Mouse (Mus musculus): ENCODE results near the gene Daam1. TPM values are rescaled to one million over a fixed set of nuclear protein-coding genes. Genes with fewer than 3 reads are reported as not detected.

Gene Daam1
- polyA plus RNA-seq, 1 experiment from 2014 or later: 19.9 TPM

DNA sequence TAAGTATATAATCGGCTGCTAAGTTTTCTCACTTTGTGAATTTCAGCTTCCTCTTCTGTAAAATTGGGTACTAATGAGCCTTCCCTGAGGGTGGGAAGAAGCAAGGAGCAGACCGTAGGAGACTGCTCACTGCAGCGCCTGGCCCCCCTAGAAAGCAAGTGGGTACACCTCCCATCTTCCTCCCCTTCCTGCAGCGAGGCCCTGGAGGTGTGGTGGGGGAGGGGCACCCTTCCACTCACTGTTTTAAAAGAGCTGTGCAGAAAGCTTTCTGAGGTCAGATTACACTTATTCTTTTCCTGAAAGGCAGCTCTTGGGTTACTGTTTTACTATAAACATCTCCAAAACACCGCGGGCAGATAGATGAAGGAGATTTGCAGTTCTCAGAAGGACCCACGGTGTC lies 34.4 kb upstream of the Daam1 start:
- 16% methylated on average over 7 of the region's 7 CpGs for WGBS
- no peak overlapping the region for H3K4me2 ChIP-seq
- no peak overlapping the region for H3K27ac ChIP-seq (ENCODE audit: low read depth, low read length)
- DNase-seq (ENCODE audit: low spot score, missing footprints) (no peak), ATAC-seq (ENCODE audit: low FRiP score) (no peak)
- H3K9ac ChIP-seq (ENCODE audit: low read length): no peak overlapping the region
- no peaks in the 10 kb centered on the region for H3K36me3 ChIP-seq (ENCODE audit: control insufficient read depth, insufficient read depth, low read length)
- H3K27me3 ChIP-seq (ENCODE audit: control insufficient read depth, insufficient read depth, low read length): no peaks in the 10 kb centered on the region
- H3K4me1 ChIP-seq (ENCODE audit: control insufficient read depth, insufficient read depth, low read length): no peaks in the 10 kb centered on the region
- no peak overlapping the region for H3K4me3 ChIP-seq (ENCODE audit: low read depth, low read length)
- H3K9me3 ChIP-seq (ENCODE audit: control insufficient read depth, low read length): no peaks in the 10 kb centered on the region

DNA sequence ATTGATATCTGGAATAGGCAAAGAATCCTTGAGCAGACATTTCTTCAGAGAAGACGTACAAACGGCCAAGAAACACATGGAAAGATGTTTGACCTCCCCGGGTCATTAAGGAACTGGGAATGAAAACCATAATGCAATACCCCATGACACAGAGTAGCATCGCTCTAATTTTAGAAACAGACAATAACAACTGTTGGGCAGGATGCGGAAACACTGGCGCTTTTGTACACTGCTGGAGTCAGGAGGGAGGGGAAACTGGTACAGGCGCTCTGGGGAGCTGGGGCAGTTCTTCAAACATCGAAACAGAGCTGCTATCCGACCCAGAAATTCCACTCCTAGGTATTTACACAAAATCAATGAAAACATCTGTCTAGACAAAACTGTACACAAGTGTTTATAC lies 23.6 kb upstream of the Daam1 start:
- Histone ChIP-seq H3K9me3 (ENCODE audit: control insufficient read depth, low read length) (no peaks in the 10 kb centered on the region), H3K4me2 (no peak overlapping the region), H3K36me3 (ENCODE audit: control insufficient read depth, insufficient read depth, low read length) (no peaks in the 10 kb centered on the region), H3K27me3 (ENCODE audit: control insufficient read depth, insufficient read depth, low read length) (no peaks in the 10 kb centered on the region), H3K9ac (ENCODE audit: low read length) (no peak overlapping the region), H3K4me1 (ENCODE audit: control insufficient read depth, insufficient read depth, low read length) (no peaks in the 10 kb centered on the region), H3K27ac (ENCODE audit: low read depth, low read length) (no peak overlapping the region), H3K4me3 (ENCODE audit: low read depth, low read length) (no peak overlapping the region)
- 81% methylated on average over 9 of the region's 9 CpGs for WGBS
- DNase-seq (ENCODE audit: low spot score, missing footprints) (no peak), ATAC-seq (ENCODE audit: low FRiP score) (no peak)

DNA sequence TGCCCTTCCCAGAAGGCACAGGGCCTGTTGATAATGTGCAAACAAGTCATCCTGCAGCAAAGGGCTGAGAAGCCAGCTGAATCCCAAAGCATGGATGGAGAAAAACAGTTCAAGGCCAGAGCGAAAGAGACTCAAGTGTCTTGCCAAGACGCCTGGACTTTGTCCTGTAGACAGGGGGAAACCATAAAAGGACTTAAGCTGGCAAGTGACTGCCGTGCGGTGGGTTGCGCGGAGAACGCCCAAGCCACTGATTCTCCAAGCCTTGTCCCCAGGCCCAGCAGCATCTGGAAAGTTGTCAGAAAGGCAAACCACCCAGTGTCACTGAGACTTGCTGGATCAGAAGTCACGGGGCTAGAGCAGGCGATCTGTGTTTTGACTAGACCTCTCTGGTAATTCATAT lies 22.2 kb upstream of the Daam1 start:
- Histone ChIP-seq H3K27ac (ENCODE audit: low read depth, low read length) (no peak overlapping the region), H3K4me3 (ENCODE audit: low read depth, low read length) (no peak overlapping the region), H3K9ac (ENCODE audit: low read length) (no peak overlapping the region), H3K4me1 (ENCODE audit: control insufficient read depth, insufficient read depth, low read length) (no peaks in the 10 kb centered on the region), H3K27me3 (ENCODE audit: control insufficient read depth, insufficient read depth, low read length) (no peaks in the 10 kb centered on the region), H3K4me2 (no peak overlapping the region), H3K36me3 (ENCODE audit: control insufficient read depth, insufficient read depth, low read length) (no peaks in the 10 kb centered on the region), H3K9me3 (ENCODE audit: control insufficient read depth, low read length) (no peaks in the 10 kb centered on the region)
- ATAC-seq (ENCODE audit: low FRiP score): no peak
- WGBS: 93% methylated on average over 9 of the region's 9 CpGs
- DNase-seq (ENCODE audit: low spot score, missing footprints): no peak

DNA sequence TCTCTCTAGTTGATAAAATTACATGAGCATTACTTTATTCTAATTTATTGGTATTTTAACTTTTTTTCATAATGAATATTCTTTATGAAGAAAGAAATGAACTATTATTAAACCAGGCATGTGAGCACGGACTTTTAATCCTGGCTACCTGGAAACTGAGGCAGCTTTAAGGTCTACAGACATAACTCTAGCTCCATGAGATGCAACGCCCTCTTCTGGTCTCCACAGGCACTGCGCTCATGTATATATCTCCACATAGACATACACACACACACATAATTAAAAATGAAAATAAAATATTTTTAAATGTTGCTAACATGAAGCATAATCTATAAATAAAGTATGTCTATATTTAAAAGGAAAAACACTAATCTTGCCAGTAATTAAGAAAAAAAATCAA lies 21.3 kb upstream of the Daam1 start:
- Histone ChIP-seq H3K4me2 (no peak overlapping the region), H3K27me3 (ENCODE audit: control insufficient read depth, insufficient read depth, low read length) (no peaks in the 10 kb centered on the region), H3K36me3 (ENCODE audit: control insufficient read depth, insufficient read depth, low read length) (no peaks in the 10 kb centered on the region), H3K27ac (ENCODE audit: low read depth, low read length) (no peak overlapping the region), H3K4me1 (ENCODE audit: control insufficient read depth, insufficient read depth, low read length) (no peaks in the 10 kb centered on the region), H3K9ac (ENCODE audit: low read length) (no peak overlapping the region), H3K9me3 (ENCODE audit: control insufficient read depth, low read length) (no peaks in the 10 kb centered on the region), H3K4me3 (ENCODE audit: low read depth, low read length) (no peak overlapping the region)
- WGBS: 90% methylated on average over 3 of the region's 3 CpGs
- no peak for DNase-seq (ENCODE audit: low spot score, missing footprints)
- no peak for ATAC-seq (ENCODE audit: low FRiP score)

DNA sequence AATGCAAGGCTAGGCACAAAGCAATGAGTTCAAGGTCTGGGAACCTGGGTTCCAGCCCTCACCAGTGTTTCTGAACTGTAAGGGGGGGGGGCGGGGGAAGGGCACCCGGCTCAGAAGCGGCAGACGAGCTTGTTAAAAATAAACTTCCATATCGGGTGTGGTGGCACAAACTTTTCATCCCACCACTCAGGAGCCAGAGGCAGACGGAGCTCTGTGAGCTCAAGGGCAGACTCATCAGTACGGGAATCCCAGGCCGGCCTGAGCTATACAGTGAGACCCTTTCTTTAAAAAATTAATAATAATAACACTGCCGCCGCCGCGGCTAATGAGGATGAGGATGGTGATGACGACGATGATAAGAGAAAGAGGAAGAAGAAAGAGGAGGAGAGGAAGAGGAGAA lies 18.3 kb upstream of the Daam1 start:
- H3K4me1 ChIP-seq (ENCODE audit: control insufficient read depth, insufficient read depth, low read length): no peaks in the 10 kb centered on the region
- no peaks in the 10 kb centered on the region for H3K27me3 ChIP-seq (ENCODE audit: control insufficient read depth, insufficient read depth, low read length)
- no peak overlapping the region for H3K4me3 ChIP-seq (ENCODE audit: low read depth, low read length)
- no peaks in the 10 kb centered on the region for H3K9me3 ChIP-seq (ENCODE audit: control insufficient read depth, low read length)
- no peak for ATAC-seq (ENCODE audit: low FRiP score)
- no peak overlapping the region for H3K9ac ChIP-seq (ENCODE audit: low read length)
- no peak for DNase-seq (ENCODE audit: low spot score, missing footprints)
- H3K36me3 ChIP-seq (ENCODE audit: control insufficient read depth, insufficient read depth, low read length): no peaks in the 10 kb centered on the region
- no peak overlapping the region for H3K27ac ChIP-seq (ENCODE audit: low read depth, low read length)
- no peak overlapping the region for H3K4me2 ChIP-seq
- WGBS: 90% methylated on average over 14 of the region's 14 CpGs

DNA sequence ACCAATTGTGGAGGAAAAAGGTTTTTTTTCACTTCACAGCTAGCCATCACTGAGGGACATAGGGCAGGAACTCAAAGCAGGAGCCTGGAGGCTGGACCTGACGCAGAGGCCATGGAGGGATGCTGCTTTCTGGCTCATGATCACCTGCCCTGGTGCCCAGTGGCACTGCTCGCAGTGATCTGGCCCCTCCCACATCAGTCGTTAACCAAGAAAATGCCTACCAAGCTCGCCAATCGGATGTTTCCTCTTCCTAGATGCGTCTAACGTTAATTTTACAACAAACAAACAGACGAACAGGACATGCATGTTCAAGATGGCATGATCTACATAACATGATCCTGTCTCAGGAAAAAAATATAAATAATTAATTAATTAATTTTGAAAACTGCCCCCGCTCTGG lies 17.6 kb upstream of the Daam1 start:
- WGBS: 88% methylated on average over 9 of the region's 9 CpGs
- ATAC-seq (ENCODE audit: low FRiP score) (no peak), DNase-seq (ENCODE audit: low spot score, missing footprints) (no peak)
- H3K9me3 ChIP-seq (ENCODE audit: control insufficient read depth, low read length): no peaks in the 10 kb centered on the region
- H3K9ac ChIP-seq (ENCODE audit: low read length): no peak overlapping the region
- H3K27me3 ChIP-seq (ENCODE audit: control insufficient read depth, insufficient read depth, low read length): no peaks in the 10 kb centered on the region
- H3K36me3 ChIP-seq (ENCODE audit: control insufficient read depth, insufficient read depth, low read length): no peaks in the 10 kb centered on the region
- H3K4me1 ChIP-seq (ENCODE audit: control insufficient read depth, insufficient read depth, low read length): no peaks in the 10 kb centered on the region
- H3K4me2 ChIP-seq: no peak overlapping the region
- no peak overlapping the region for H3K4me3 ChIP-seq (ENCODE audit: low read depth, low read length)
- H3K27ac ChIP-seq (ENCODE audit: low read depth, low read length): no peak overlapping the region

DNA sequence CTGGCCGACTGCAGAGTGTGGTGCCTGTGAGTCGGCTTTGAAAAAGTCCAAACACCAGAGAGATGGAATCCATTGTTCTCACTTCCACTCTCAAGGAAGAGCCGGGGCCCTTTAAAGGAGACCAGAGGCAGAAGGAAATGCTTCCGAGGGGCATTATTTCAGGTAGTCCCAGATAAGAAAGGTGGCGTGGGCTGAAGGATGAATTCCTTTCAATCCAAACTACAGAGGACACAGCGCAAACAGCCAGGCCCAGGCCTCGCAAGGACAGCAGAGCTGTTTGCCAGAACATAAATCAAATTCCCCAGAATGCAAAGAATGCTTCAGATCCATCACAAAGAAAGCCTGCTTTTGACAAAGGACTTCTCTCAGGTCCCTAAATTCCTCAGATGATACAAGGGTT lies 17.1 kb upstream of the Daam1 start:
- no peak for DNase-seq (ENCODE audit: low spot score, missing footprints)
- Histone ChIP-seq H3K36me3 (ENCODE audit: control insufficient read depth, insufficient read depth, low read length) (no peaks in the 10 kb centered on the region), H3K4me1 (ENCODE audit: control insufficient read depth, insufficient read depth, low read length) (no peaks in the 10 kb centered on the region), H3K4me3 (ENCODE audit: low read depth, low read length) (no peak overlapping the region), H3K9ac (ENCODE audit: low read length) (no peak overlapping the region), H3K4me2 (no peak overlapping the region), H3K9me3 (ENCODE audit: control insufficient read depth, low read length) (no peaks in the 10 kb centered on the region), H3K27me3 (ENCODE audit: control insufficient read depth, insufficient read depth, low read length) (no peaks in the 10 kb centered on the region), H3K27ac (ENCODE audit: low read depth, low read length) (no peak overlapping the region)
- ATAC-seq (ENCODE audit: low FRiP score): no peak
- WGBS: 50% methylated on average over 7 of the region's 7 CpGs

DNA sequence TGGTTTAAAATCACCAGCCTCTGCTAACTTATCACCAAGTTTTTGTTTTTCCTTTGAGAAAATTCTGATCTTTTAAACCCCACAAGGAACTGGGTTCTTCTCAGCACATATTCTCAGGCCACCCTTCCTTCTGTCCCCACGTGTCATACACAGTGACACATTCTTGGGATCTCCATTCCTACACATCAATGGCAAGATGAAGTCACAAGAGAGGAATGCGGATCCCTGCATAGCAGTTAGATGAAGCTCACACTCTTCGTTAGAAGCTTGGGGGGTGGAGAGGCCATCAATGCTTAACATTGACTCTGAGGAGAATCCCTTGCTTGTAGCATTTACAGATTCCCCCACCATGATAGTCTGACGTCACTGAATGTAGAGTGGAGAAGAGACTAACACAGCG lies 10.8 kb upstream of the Daam1 start:
- Histone ChIP-seq H3K36me3 (ENCODE audit: control insufficient read depth, insufficient read depth, low read length) (no peaks in the 10 kb centered on the region), H3K27ac (ENCODE audit: low read depth, low read length) (no peak overlapping the region), H3K9ac (ENCODE audit: low read length) (no peak overlapping the region), H3K9me3 (ENCODE audit: control insufficient read depth, low read length) (no peaks in the 10 kb centered on the region), H3K4me1 (ENCODE audit: control insufficient read depth, insufficient read depth, low read length) (no peaks in the 10 kb centered on the region), H3K27me3 (ENCODE audit: control insufficient read depth, insufficient read depth, low read length) (no peaks in the 10 kb centered on the region), H3K4me2 (no peak overlapping the region), H3K4me3 (ENCODE audit: low read depth, low read length) (no peak overlapping the region)
- DNase-seq (ENCODE audit: low spot score, missing footprints) (peak; percentile 35), ATAC-seq (ENCODE audit: low FRiP score) (no peak)
- WGBS: 85% methylated on average over 5 of the region's 5 CpGs

DNA sequence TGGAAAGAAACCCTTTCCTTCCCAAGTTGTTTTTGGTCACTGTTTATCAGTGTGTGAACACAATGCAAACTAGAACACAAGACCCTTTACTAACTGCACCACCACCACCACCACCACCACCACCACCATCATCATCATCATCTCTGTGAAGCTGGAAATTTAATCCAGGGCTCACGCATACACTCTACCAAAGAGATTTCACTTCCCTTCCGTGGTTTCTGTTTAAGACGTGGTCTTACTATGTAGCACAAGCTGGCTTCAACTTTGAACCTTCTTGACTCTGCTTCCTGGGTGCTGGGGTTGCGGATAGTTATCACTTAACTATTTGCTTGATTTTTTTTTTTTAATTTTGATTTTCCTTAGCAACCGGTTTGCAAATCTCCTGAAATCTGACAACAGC lies 9.6 kb upstream of the Daam1 start:
- no peaks in the 10 kb centered on the region for H3K27me3 ChIP-seq (ENCODE audit: control insufficient read depth, insufficient read depth, low read length)
- no peak for ATAC-seq (ENCODE audit: low FRiP score)

DNA sequence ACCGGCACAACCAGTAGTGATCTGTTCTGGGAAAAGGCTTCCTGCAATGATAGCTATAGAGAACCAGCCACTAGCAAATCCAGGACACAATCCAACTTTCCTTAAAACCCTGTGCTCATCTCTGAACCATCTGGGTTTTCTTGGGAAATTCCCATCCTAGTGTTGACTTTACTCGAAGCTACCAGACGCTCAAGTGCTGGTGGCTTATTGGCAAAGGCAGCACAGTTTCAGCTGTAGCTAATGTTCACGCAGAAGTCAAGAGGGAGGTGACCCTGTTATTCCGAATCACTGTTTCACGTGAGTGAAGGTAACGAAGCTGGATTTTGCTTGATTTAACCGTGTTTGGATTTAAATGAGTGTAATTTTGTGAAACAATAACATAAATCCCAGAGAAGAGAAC lies 9.1 kb upstream of the Daam1 start:
- no peaks in the 10 kb centered on the region for H3K27me3 ChIP-seq (ENCODE audit: control insufficient read depth, insufficient read depth, low read length)
- no peak overlapping the region for H3K27ac ChIP-seq (ENCODE audit: low read depth, low read length)
- no peak overlapping the region for H3K9ac ChIP-seq (ENCODE audit: low read length)
- no peaks in the 10 kb centered on the region for H3K36me3 ChIP-seq (ENCODE audit: control insufficient read depth, insufficient read depth, low read length)
- H3K9me3 ChIP-seq (ENCODE audit: control insufficient read depth, low read length): no peaks in the 10 kb centered on the region
- 85% methylated on average over 8 of the region's 8 CpGs for WGBS
- DNase-seq (ENCODE audit: low spot score, missing footprints): peak; percentile 59
- H3K4me3 ChIP-seq (ENCODE audit: low read depth, low read length): no peak overlapping the region
- no peaks in the 10 kb centered on the region for H3K4me1 ChIP-seq (ENCODE audit: control insufficient read depth, insufficient read depth, low read length)
- H3K4me2 ChIP-seq: no peak overlapping the region
- no peak for ATAC-seq (ENCODE audit: low FRiP score)

More for the DNA sequence above, 9.6 kb upstream of the Daam1 start:
- 92% methylated on average over 5 of the region's 5 CpGs for WGBS
- no peaks in the 10 kb centered on the region for H3K4me1 ChIP-seq (ENCODE audit: control insufficient read depth, insufficient read depth, low read length)
- H3K4me2 ChIP-seq: no peak overlapping the region
- peak; percentile 28 for DNase-seq (ENCODE audit: low spot score, missing footprints)
- H3K9ac ChIP-seq (ENCODE audit: low read length): no peak overlapping the region
- no peaks in the 10 kb centered on the region for H3K9me3 ChIP-seq (ENCODE audit: control insufficient read depth, low read length)
- no peaks in the 10 kb centered on the region for H3K36me3 ChIP-seq (ENCODE audit: control insufficient read depth, insufficient read depth, low read length)
- no peak overlapping the region for H3K4me3 ChIP-seq (ENCODE audit: low read depth, low read length)
- H3K27ac ChIP-seq (ENCODE audit: low read depth, low read length): no peak overlapping the region

Data from midbrain, embryonic 11.5 days (tissue).